Mouse (Mus musculus): ENCODE measurements around the gene Tmem8.
"Not testable (repeated sequence)": the region's sequence is repeated elsewhere in the genome, so short reads cannot be mapped to it uniquely, and the experiment has no call there.

Gene Tmem8

DNA sequence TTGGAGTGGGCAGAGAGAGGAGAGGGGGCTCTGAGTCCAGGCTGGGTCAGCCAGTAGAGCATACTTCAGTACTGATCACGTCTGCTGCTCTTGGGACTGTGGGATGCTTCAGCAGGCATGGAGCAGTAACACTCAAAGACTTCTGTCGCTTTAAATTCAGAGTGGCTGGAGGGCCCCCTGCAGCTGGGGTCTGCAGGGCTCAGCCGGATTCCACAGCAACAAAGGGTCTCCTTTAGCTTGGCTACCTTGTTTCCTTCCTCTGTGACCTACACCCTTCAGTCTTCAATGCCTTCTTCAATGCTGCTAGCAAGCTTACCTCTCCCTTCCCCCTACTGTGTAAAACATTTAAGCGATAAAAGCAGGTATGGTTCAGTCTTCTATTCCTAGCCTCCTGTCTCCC is 2.1 kb upstream of the Tmem8 start:
- in situ Hi-C loops (cut with MboI, MseI) = no loop called here

DNA sequence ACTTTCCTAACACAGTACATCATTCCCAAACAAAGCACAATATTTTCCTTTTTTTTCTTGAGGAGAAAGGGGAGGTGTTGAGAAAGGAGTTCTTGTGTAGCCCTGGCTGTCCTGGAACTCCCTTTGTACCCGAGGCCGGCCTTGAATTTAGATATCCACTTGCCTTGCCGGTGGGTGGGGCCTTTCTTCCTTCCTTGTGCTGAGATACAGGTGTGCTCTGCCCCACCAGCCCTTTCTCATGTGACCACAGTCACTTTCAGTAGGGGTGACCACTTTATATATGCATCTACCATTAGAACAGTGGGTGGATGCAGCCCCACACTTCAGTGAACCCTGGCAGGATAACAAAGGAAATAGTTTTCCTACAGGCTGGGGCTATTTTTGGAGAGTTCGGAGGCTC is 1.4 kb upstream of the Tmem8 start:
- in situ Hi-C loops (cut with MboI, MseI) = no loop called here

DNA sequence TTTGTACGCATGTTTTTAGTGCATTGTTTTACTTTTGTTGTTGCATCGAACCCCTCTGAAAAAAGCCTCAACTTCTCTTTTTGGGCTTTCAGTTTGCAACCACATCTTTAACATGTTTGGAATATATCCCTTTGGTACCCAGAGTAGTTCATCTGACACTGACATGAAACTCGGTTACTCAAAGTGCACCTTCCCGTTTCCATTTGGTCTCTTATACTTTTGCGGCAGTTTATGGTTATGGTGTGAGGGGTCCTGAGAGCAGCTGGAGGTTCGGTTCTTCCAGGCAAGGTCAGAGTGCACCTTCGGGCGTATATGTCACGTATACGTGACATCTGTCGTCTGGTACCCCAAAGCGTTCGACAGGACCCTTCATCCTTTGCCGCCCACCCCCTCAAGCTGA is 348 bp upstream of the Tmem8 start:
- in situ Hi-C loops (cut with MboI, MseI) = no loop called here

DNA sequence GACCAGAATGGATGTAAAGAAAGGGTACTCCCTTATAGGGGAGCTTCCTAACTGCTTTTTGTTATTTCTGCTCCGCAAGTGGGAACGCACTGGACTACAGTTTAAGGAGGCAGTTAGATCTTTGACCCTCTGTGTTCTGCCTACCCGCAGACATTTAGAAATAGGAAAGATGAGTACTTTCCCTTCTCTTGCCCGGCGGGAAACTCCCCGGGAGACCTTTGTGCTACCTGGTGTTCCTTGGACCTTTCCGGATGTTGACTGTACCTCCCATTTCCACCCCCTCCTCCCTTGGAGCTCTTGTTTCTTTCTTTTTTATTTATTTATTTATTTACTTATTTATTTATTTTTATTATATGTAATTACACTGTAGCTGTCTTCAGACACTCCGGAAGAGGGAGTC is 962 bp downstream of the Tmem8 start:
- in situ Hi-C loops (cut with MboI, MseI) = no loop called here

DNA sequence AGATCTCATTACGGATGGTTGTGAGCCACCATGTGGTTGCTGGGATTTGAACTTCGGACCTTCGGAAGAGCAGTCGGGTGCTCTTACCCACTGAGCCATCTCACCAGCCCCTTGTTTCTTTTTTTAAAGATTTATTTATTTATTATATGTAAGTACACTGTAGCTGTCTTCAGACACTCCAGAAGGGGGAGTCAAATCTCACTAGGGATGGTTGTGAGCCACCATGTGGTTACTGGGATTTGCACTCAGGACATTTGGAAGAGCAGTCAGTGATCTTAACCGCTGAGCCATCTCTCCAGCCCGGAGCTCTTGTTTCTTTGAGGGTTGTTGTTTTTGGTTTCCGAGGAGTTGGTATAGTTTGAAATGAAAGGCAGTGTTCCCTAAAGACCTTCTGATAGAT is 1.4 kb downstream of the Tmem8 start:
- in situ Hi-C loops (cut with MboI, MseI) = not testable (repeated sequence)

DNA sequence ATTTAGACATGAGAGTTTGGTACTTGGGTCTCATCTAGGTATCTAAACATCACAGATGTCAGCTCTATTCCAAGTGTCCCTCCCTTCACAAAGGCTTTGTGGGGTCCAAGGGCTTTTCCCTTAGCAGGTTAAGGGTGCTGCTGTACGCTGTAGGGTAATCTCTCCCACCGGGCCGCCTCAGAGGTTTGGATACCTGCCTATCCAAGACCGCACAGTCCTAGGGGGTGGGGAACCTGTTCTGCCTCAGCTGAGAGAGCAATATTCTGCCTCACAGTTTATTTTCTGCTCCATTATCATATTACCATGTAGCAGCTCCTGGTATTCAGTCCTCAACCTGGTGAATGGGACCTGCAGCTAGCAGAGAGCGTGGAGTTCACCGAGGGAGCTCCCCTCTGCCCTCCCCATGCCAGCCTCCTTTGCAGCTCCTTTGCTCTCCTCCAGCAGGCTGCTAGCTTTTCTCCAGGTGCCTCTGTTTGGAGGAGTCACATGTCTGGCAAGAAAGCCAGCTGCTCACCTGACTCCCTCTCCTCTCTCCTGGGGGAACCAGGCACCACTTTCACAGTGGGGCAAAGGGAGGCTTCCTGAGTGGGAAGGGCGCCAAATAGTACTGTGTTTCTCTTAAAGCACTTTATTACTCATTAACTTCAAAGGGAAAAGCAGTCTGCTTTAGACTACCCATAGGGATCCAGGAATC is 2.3 kb downstream of the Tmem8 start:
- in situ Hi-C loops (cut with MboI, MseI) = no loop called here

DNA sequence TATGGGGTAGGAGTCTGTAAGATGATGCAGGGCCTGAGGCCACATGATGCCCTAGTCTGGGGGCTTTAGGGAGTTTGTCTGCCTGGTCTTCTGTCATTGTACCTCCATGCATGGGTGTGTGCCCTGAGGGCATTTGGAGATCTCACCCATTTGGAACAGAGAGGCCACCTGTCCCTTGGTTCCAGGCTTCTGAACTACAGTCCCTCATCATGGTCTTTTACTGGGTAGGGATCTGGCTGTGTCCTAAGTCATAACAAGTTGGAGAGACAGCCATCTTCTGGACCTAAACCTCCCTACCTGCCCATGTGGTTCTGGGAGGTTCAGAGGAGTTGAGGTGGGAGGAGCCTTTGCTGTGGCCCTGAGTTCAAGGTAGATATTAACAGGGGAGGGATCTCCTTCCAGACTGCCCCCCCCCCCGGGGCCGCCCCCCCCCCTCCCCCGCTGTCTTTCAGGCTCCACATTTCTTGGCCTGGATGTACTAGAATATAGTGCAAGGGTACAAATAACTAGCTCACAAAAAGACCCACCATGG is 2.9 kb downstream of the Tmem8 start:
- in situ Hi-C loops (cut with MboI, MseI) = no loop called here

DNA sequence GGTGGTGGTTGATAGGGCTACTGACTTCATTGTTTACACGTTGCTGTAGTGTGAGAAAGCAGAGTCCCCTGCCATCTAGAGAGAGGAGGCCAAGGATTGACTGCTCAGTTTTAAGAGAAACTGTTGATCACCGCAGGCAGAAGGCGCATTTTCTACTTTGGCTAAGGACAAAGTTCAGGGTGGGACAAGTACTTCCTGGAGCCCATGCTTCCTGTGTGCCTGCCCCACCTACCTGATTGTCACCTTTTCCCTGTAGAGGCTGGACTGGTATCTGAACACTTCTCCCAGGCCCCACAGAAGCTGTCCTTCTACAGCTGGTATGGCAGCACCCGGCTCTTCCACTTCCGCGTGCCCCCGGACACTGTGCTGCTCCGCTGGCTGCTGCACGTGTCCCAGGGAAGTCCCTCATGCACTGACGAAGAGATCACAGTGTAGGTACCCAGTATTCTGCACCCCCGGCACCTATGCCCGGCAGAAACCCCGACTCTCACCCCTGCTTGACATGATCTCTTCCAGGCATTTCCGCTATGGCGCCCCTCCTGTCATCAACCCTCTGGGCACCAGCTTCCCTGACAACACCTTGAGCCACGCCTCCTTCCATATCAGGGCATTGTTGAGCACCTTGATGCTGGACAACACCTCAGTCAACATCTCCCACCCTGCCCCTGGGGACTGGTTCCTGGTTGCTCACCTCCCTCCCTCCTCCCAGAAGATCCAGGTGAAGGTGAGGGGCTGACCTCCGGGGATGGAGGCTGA is 3.6 kb downstream of the Tmem8 start:
- in situ Hi-C loops (cut with MboI, MseI) = no loop called here

DNA sequence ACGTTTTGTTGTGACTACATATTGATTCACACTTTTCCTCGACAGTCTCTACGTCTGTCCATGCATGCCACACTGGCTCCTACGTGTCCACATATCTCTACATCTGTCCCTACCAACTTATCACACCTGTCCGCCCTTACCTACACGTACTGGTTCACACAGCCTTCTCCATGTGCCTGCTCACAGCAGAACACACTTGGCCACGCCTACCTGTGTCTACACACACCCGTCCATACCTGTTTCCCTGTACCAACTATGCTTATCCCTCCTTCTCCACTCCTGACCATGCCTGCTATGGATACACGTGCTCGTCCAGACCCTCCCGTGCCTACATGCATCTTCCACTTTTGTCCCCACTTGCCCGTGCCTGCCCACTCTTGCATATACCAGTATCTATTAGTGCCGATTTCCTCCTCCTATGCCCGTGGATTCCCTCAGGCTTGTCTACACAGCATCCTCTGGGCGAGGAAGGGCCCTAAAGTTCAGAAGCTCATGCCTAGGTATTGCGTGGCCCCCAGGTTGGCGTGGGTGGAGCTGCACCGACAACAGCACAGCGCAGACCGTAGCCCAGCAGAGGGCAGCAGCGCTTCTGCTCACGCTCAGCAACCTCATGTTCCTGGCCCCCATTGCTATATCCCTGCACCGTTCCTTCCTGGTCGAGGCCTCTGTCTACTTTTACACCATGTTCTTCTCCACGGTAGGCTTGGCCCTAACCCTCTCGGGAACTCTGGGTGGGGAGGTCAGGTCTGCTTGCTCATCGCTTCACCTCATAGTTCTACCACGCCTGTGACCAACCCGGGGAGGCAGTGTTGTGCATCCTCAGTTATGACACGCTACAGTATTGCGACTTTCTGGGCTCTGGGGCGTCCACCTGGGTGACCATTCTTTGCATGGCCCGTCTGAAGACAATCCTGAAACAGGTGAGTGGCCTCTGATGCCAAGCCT is 6.9 kb downstream of the Tmem8 start:
- in situ Hi-C loops (cut with MboI, MseI) = no loop called here

DNA sequence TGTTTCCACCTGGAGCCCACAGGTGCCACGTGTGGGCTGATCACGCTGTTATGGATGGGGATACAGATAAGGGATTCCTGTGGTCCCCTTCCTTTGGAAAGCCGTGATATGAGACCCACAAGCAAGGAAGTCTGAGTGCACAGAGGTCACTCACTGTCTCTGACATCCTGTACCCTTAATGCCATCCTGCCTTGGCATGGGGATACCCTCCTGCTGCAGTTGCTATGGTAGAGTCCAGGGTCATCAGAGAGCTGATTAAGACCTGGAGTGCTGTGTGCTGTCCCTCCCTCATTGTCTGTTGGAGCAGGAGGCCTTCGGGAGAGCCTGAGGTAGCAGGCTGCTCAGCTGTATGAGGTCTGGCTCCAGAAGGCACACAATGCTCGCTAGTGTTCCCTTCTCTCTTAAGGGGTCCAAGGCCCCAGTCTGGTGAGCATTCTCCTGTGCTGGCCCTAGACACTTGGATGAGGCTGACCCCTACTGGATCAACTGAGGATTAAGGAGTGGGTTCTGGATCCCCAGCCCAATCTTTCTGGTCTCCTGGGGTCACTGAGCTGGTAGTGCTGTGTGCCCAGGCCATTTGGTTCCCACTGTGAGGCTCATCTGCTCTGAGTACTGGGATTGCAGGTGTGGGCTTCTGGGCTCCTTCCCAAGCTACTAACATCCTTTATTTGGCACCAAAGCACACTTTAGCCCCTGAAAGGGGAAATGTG is 9.5 kb downstream of the Tmem8 start:
- in situ Hi-C loops (cut with MboI, MseI) = no loop called here

DNA sequence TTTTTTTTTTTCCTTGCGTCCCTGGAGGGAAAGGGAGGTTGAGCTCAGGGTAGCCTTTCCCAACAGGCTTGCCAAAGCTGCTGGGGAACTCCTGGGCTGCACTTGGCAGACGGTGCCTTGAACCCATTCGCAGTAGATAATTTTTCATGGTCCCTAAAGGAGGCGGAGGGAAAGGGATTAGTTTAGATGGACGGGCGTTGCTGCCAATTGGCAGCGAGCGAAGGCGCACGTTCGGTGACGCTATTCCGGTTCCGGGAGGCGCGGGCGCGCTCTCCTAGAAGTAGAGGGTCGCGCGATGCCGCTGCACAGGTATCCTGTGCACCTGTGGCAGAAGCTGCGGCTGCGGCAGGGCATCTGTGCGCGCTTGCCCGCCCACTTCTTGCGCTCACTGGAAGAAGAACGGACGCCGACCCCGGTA is 10.2 kb downstream of the Tmem8 start, which contains the start of gene Mrpl28:
Mrpl28 (plus strand) TSS at position 234 of the 418 bp plus-strand sequence.
- in situ Hi-C loops (cut with MboI, MseI) = no loop called here

DNA sequence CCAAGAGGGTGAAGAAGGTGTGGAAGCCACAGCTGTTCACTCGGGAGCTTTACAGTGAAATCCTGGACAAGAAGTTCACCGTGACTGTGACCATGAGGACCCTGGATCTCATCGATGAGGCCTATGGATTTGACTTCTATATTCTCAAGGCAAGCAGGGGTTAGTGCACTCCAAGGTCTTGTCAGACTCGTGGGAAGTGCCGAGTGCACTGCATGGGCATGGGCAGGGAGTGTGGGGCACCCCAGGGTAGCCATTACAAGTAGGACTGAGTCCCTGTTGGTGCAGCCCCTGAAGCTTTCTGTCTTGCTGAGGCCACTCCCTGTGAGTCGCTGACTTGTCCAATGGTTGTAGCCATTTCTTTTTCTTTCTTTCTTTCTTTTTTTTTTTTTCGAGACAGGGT is 11.5 kb downstream of the Tmem8 start:
- in situ Hi-C loops (cut with MboI, MseI) = no loop called here

DNA sequence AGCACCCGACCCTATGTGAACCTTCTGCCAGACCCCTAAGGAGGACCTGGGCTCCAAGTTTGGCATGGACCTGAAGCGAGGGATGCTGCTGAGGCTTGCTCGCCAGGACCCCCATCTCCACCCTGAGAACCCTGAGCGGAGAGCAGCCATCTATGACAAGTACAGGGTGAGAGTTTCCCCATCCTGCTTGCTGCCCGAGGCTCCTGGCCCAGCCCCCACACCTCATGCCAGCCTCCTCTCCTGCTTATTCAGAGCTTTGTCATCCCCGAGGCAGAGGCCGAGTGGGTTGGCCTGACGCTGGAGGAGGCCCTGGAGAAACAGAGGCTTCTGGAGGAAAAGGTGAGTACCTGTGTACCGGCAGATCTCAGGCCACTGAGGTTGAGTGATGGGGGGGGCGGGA is 12.1 kb downstream of the Tmem8 start:
- in situ Hi-C loops (cut with MboI, MseI) = no loop called here

DNA sequence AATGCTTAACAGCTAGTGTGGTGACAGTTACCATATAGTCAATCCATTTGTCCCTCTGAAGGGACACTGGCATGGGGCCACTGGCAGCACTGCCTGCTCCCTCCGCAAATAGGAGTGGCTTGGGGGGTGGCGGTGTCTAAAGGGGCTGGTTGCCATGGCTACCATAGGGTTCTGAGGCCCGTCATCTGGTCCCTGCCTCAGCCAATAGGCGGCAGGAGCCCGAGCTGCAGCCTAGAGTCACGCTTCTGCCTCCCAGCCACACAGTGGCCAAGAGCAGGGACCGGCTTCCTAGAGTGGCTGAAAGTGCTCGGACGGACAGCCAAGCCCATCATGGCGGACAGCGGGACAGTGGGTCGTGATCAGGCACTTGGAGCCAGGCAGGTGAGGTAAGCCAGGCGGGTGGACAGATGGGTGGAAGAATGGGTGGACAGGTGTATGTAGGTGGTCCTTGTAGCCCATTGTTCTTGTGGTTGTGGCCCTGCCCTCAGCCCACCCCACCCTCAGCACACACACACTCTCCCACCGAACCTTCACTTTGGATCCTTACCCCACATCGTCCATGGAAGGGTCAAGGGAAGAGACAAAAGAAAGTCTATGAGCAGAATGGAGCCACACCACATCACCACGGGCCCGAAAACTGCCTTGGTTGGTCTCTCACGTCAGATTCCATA is 18.1 kb downstream of the Tmem8 start:
- in situ Hi-C loops (cut with MboI, MseI) = no loop called here

DNA sequence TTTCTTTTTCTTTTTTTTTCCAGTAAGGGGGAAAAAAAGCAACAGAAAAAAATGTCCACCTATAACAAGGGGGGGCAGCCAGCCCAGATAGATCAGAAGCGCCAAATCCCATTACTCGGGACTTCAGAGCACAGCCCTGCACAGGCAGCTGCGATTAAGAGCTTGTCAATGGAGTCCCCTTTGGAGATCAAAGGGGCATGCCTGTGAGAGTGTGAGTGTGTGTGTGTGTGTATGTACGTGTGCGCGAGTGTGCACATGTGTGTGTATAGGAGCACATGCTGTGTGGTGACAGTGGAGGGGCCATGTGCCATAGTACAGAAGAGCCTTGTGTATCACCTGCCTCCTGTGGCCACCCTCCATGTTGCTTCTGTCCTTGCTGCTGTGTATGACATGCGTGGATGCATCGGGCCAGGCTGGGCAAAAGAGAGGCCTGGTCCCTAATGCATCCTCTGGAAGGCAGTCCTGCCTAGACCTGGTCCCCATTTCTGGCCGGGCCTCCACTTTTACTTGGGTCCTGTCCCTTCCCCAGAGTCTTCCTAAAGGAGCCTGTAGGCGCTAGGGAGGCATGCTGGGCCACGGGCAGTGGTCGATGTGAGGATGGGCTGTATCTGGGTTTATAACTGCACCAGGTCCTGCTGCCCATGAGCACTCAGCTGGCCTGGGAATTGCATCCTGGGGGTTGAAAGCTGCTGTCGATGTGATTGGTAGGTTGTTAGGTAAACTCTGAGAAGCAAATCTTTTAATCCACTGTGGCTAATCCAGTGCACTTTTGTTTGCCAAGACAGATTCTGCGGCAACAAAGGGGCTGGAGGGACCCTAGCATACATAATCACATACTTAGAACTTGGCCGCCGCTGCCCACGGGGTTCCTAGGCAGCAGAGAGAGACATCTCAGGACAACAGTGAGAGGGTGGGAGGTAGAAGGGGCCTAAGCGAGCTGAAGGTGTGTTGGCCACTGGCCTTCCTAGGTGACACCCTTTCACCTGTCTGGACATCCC is 19.1 kb downstream of the Tmem8 start:
- in situ Hi-C loops (cut with MboI, MseI) = no loop called here

DNA sequence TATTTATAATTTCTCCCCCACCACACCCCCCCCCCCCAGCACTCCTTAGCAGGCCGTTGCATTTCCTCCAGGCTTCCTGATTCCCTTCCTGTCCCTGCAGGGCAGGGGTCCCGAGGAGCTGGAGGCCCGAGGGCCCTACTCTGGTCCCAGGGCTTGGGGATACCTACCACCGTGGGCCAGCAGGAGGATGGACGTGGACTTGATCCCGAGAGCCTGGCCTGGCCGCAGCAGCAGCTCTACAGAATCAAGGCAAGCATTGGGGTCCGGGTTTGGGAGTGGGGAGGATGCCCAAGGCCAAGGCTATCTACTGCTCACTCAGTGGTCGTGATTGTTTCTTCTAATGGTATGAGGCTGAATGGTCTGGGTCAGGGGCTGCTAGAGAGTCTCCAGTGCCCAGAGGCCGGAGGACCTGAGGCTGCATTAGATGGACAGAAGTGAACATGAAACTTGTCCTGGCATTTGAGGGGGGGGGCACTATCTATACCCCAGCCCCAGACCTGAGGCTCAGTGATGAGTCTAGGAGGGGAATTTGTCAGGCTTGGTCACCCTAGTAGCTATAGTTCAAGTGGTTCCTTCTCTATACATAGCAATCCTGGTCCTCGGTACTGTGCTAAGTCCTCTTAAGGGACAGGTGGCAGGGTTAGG is 24.1 kb downstream of the Tmem8 start:
- in situ Hi-C loops (cut with MboI, MseI) = no loop called here

DNA sequence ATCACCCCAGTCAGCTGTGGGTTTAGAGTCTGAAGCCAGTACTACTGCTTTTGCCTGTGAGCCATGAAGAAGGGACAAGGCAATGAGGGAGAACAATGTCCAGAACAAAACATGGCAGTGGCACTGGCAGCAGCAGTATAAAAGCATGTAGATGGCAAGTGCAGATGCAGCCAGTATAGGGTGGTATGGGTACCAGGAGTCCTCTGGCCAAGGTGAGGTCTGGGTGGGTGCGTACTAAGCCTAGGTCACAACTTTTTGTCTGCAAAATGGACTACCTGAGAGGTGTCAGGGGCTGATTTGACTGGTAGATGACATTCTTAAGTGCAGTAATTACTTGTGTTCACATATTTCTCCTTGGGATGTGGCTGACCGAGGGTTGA is 24.6 kb downstream of the Tmem8 start:
- in situ Hi-C loops (cut with MboI, MseI) = no loop called here

DNA sequence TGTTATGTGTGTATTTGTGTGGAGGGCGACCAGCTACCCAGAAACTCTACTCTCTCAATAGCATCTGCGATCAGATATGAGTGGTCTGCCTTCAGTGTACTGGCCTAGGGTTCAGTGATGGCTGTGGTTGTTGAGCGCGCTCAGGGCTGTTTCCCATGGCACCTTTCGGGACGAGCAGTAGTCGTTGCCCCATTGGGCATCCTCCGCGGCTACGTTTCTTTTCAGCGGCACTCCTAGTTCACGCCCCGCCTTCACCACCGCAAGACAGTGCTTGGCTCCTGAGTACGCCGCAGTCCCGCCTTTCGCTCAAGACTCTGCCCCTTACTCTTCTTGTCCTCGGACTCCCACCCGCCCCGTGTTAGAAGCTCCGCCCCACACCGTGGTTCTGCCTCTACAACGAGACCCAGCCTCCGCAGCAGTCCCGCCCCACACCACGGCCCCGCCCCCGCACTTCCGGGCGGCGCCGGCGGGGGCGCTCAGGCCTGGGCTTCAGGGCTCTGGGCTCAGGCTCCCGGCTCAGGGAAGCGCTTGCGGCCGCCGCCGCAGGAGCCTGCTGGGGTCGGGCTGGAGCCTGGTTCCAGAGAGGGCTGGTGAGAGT is 25.2 kb downstream of the Tmem8 start, which contains the start of gene Axin1:
Axin1 (plus strand) TSS at position 450 of the 598 bp plus-strand sequence.
- in situ Hi-C loops (cut with MboI, MseI) = no loop called here

All from T-helper 17 cell (primary cell).